Mouse (Mus musculus) small intestine, adult 2 months (tissue): ENCODE measurements around the gene Mdh1b. TPM values are rescaled to one million over a fixed set of nuclear protein-coding genes. Genes with fewer than 3 reads are reported as not detected.

Experiments
- H3K27ac ChIP-seq: fragments of 200-500 bp; 2 replicates; pipeline ENCODE4 v1.5.1; 2012; ENCODE audit warnings: low read depth, low read length, control low read depth, inconsistent platforms; ENCODE audit not compliant: insufficient read depth
- H3K27me3 ChIP-seq: fragments of 200-500 bp; 2 replicates; pipeline ENCODE4 v1.6.1; 2012; ENCODE audit warnings: mild to moderate bottlenecking, moderate library complexity, low read length, inconsistent platforms; ENCODE audit not compliant: control insufficient read depth, insufficient read depth
- H3K36me3 ChIP-seq: fragments of 200-500 bp; 2 replicates; pipeline ENCODE4 v1.6.1; 2012; ENCODE audit warnings: mild to moderate bottlenecking, low read length, control low read depth, inconsistent platforms; ENCODE audit not compliant: control insufficient read depth, insufficient read depth
- H3K4me1 ChIP-seq: fragments of 200-500 bp; 2 replicates; pipeline ENCODE4 v1.6.1; 2012; ENCODE audit warnings: low read length, inconsistent platforms, mixed read lengths; ENCODE audit not compliant: control insufficient read depth, insufficient read depth, insufficient read length
- H3K4me3 ChIP-seq: fragments of 200-500 bp; 2 replicates; pipeline ENCODE4 v1.5.1; 2012; ENCODE audit warnings: low read depth, mild to moderate bottlenecking, control low read depth, inconsistent platforms, low read length, moderate library complexity
- CTCF ChIP-seq: fragments of 200-500 bp; IDR thresholded peaks from 2 replicates; pipeline ENCODE4 v1.5.1; 2012; ENCODE audit warnings: low read depth, mild to moderate bottlenecking, control low read depth, inconsistent platforms, low read length, moderate library complexity, mixed read lengths; ENCODE audit not compliant: insufficient replicate concordance, insufficient read length; ENCODE audit errors: extremely low read depth
- POLR2A ChIP-seq: fragments of 200-500 bp; IDR thresholded peaks from 2 replicates; pipeline ENCODE4 v1.6.1; 2012; ENCODE audit warnings: low read depth, mild to moderate bottlenecking, control low read depth, inconsistent platforms, low read length, moderate library complexity
- WGBS: fragments of 180-500 bp; shearing (Covaris S2); methylation state at CpG from one replicate; pipeline ENCODE4 v1.1.7; 2018; 5-methylcytosine and 5-hydroxymethylcytosine counted together
- polyA plus RNA-seq: library from polyadenylated mRNA; depleted of rRNA; stranded (reverse); fragments of >200 nt; gene quantifications from 2 replicates; pipeline ENCODE4 v1.2.3, GENCODE M21; 2012; rRNA removed

Mdh1b gene
- polyA plus RNA-seq, 1 experiment, result not detected

DNA sequence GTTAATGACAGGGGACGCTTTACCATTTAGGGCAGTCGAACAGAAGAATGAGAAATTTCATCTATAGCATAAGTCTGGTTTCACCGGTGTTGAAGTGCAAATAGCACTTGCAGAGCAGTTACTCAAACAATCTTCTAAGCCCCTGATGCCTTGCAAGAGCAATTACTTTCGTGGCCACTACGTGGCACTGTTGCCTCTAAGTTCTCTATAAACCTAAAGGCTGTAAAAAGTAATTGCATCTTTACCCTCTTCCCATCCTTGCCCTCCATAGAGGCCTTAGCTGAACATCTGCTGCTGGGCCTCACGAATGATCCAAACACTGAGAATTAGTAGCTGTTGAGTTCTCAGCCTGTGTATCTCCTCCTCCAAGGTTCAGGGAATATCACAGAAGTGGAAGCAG is 72.1 kb downstream of the Mdh1b start:
- Histone ChIP-seq H3K27ac (no peak overlapping the region), H3K36me3 (no peaks in the 10 kb centered on the region), H3K27me3 (no peaks in the 10 kb centered on the region), H3K4me1 (no peaks in the 10 kb centered on the region), H3K4me3 (no peak overlapping the region)
- 6% methylated on average over 6 of the region's 6 CpGs for WGBS
- TF ChIP-seq CTCF (no peak), POLR2A (no peak)

Other genes with a start within 250 kb of the Mdh1b start
- not detected in 2 replicates for gene Gm39653, start 114.3 kb downstream of the Mdh1b start, polyA plus RNA-seq
- gene Dytn, start 43.4 kb downstream of the Mdh1b start, polyA plus RNA-seq, result not detected in 2 replicates
- 0.43 and 0.74 TPM in 2 replicates for gene Fastkd2, start 296 bp upstream of the Mdh1b start, polyA plus RNA-seq
- not detected in 2 replicates for gene 4933402D24Rik, start 38.9 kb upstream of the Mdh1b start, polyA plus RNA-seq